Mouse (Mus musculus) megakaryocyte, embryonic 14.5 days (primary cell): ENCODE measurements around the gene Kpna1.

Experiments
- FLI1 ChIP-seq: IDR thresholded peaks from 2 replicates; pipeline ENCODE4 v1.6.1; 2012; ENCODE audit warnings: low read length, inconsistent platforms, mixed read lengths
- GATA1 ChIP-seq: IDR thresholded peaks from 3 replicates; pipeline ENCODE4 v1.6.1; 2012; ENCODE audit warnings: mixed read lengths, low read length, inconsistent platforms, borderline replicate concordance

- no peak for TF ChIP-seq GATA1
- TF ChIP-seq FLI1, result no peak
These were observed 4.0 kb downstream of the Kpna1 start for GRCm38 (mm10) chr16:35982506-35982901.
